ENCODE assay signal across 10 mouse cellular contexts in genomic region chr13:113640944-113641597, GRCm38 (mm10). TPM values are rescaled to one million over a fixed set of nuclear protein-coding genes. Genes with fewer than 3 reads are reported as not detected.
DNase-seq lines count a peak whose midpoint lies in the region; ATAC-seq lines count a peak whose summit lies in the region.
"Had no signal": no experiment of that assay in that cellular context is flagged by ENCODE, and none has a peak within 500 bp of the region (broad histone marks: within the 10 kb centered on the region; RNA-seq: fewer than 3 reads in every experiment).

No protein-coding gene starts in this region.

- H3K4me3 ChIP-seq in hindbrain, embryonic 11.5 days (ENCODE audit: low read depth, low read length): no peak overlapping the region
- H3K4me3 ChIP-seq in hindbrain, embryonic 10.5 days: no peak overlapping the region
- no peak overlapping the region for H3K4me3 ChIP-seq in embryonic facial prominence, embryonic 14.5 days (ENCODE audit: low read depth, low read length)
- H3K4me3 ChIP-seq: kidney, embryonic 15.5 days had no signal

- H3K27me3 ChIP-seq in hindbrain, embryonic 11.5 days (ENCODE audit: control insufficient read depth, insufficient read depth, low read length): no peaks in the 10 kb centered on the region
- no peaks in the 10 kb centered on the region for H3K27me3 ChIP-seq in hindbrain, embryonic 10.5 days (ENCODE audit: insufficient read depth, poor library complexity, severe bottlenecking)
- H3K27me3 ChIP-seq in embryonic facial prominence, embryonic 14.5 days (replicated peaks; ENCODE audit: control insufficient read depth, insufficient read depth, low read length): no peaks in the 10 kb centered on the region
- H3K27me3 ChIP-seq: kidney, embryonic 15.5 days had no signal

- peak; percentile 30 for DNase-seq in hindbrain, embryonic 11.5 days (ENCODE audit: low spot score)
- DNase-seq in hindbrain, embryonic 10.5 days (ENCODE audit: low spot score): no peak
- DNase-seq in retina, postnatal 1 day: peak; percentile 24
- no peak for DNase-seq in retina, embryonic 14.5 days (ENCODE audit: low spot score)
- DNase-seq in embryonic facial prominence, embryonic 14.5 days (ENCODE audit: low spot score): peak; percentile 48
- no peak for DNase-seq in spleen, postnatal 14 days (ENCODE audit: low spot score in 2 of 2)
- DNase-seq in thymus, postnatal 14 days: no peak
- DNase-seq: cerebellum, adult 8-10 months had no signal

- H3K9me3 ChIP-seq in hindbrain, embryonic 11.5 days (ENCODE audit: control insufficient read depth, low read length): no peaks in the 10 kb centered on the region
- H3K9me3 ChIP-seq in hindbrain, embryonic 10.5 days: no peaks in the 10 kb centered on the region
- H3K9me3 ChIP-seq in embryonic facial prominence, embryonic 14.5 days (ENCODE audit: control insufficient read depth, low read length): no peaks in the 10 kb centered on the region
- H3K9me3 ChIP-seq: kidney, embryonic 15.5 days had no signal

- H3K36me3 ChIP-seq in hindbrain, embryonic 11.5 days (ENCODE audit: control insufficient read depth, insufficient read depth, low read length): no peaks in the 10 kb centered on the region
- H3K36me3 ChIP-seq in hindbrain, embryonic 10.5 days: no peaks in the 10 kb centered on the region
- no peaks in the 10 kb centered on the region for H3K36me3 ChIP-seq in embryonic facial prominence, embryonic 14.5 days (ENCODE audit: control insufficient read depth, insufficient read depth, low read length)
- H3K36me3 ChIP-seq: kidney, embryonic 15.5 days had no signal

- 77% methylated on average over 11 of the region's 11 CpGs for WGBS in hindbrain, embryonic 11.5 days
- WGBS in hindbrain, embryonic 10.5 days: 82% methylated on average over 11 of the region's 11 CpGs
- WGBS in embryonic facial prominence, embryonic 14.5 days: 70% methylated on average over 11 of the region's 11 CpGs

- ATAC-seq in hindbrain, embryonic 11.5 days (ENCODE audit: low FRiP score): no peak
- ATAC-seq in embryonic facial prominence, embryonic 14.5 days (ENCODE audit: low read depth): peak; percentile 33; the same call in 1 of the 2 replicates

- no peak overlapping the region for H3K9ac ChIP-seq in hindbrain, embryonic 11.5 days (ENCODE audit: low read depth, low read length)
- no peak overlapping the region for H3K9ac ChIP-seq in embryonic facial prominence, embryonic 14.5 days (ENCODE audit: low read depth, low read length)
- H3K9ac ChIP-seq: kidney, embryonic 15.5 days had no signal

- no peaks in the 10 kb centered on the region for H3K4me1 ChIP-seq in hindbrain, embryonic 11.5 days (replicated peaks; ENCODE audit: control insufficient read depth, insufficient read depth, low read length)
- 0 out of 2 replicates have a peak, but pooled peaks cover 6% of the 10 kb centered on the region for H3K4me1 ChIP-seq in hindbrain, embryonic 10.5 days (replicated peaks)
- no peaks in the 10 kb centered on the region for H3K4me1 ChIP-seq in embryonic facial prominence, embryonic 14.5 days (ENCODE audit: control insufficient read depth, insufficient read depth, low read length)
- H3K4me1 ChIP-seq: kidney, embryonic 15.5 days had no signal

- H3K4me2 ChIP-seq in hindbrain, embryonic 11.5 days (replicated peaks; ENCODE audit: low read depth, low read length): no peak overlapping the region
- H3K4me2 ChIP-seq in embryonic facial prominence, embryonic 14.5 days (ENCODE audit: low read depth, low read length): no peak overlapping the region
- H3K4me2 ChIP-seq: kidney, embryonic 15.5 days had no signal

- H3K27ac ChIP-seq in hindbrain, embryonic 11.5 days (ENCODE audit: low read depth, low read length): no peak overlapping the region
- no peak overlapping the region for H3K27ac ChIP-seq in hindbrain, embryonic 10.5 days
- H3K27ac ChIP-seq in embryonic facial prominence, embryonic 14.5 days (replicated peaks; ENCODE audit: low read depth, low read length): no peak overlapping the region
- H3K27ac ChIP-seq: kidney, embryonic 15.5 days had no signal

RNA-seq across cellular contexts. Expression of gene Hspb3, which starts 22.4 kb away (rescaled TPM):
- polyA plus RNA-seq in hindbrain, embryonic 11.5 days (2014; fragmentation: Nextera tagmentation; extraction: Ambion mirVana): not detected in 2 replicates
- polyA plus RNA-seq in hindbrain, embryonic 10.5 days (2016; fragmentation: Nextera tagmentation; extraction: Ambion mirVana): 0.21 TPM in 1 of 2 replicates, not detected in the other
- 20.2 and 29.3 TPM in 2 replicates for polyA plus RNA-seq in embryonic facial prominence, embryonic 14.5 days (2014; fragmentation: Nextera tagmentation; extraction: Ambion mirVana)
- polyA plus RNA-seq: gonadal fat pad, adult 2 months had no signal

RNA-seq across cellular contexts. Expression of gene Snx18, which starts 22.7 kb away (rescaled TPM):
- polyA plus RNA-seq in hindbrain, embryonic 11.5 days (2014; fragmentation: Nextera tagmentation; extraction: Ambion mirVana): 22.0 and 25.8 TPM in 2 replicates
- polyA plus RNA-seq in hindbrain, embryonic 10.5 days (2016; fragmentation: Nextera tagmentation; extraction: Ambion mirVana): 18.1 and 18.4 TPM in 2 replicates
- polyA plus RNA-seq in embryonic facial prominence, embryonic 14.5 days (2014; fragmentation: Nextera tagmentation; extraction: Ambion mirVana): 31.5 and 33.8 TPM in 2 replicates

Comparison
In these comparisons a context has a peak if more than half of its experiments do, and no peak if none do; other contexts are left out.
1. DNase-seq: peak in hindbrain, embryonic 11.5 days (single experiment), retina, postnatal 1 day (single experiment) and embryonic facial prominence, embryonic 14.5 days (single experiment); none in hindbrain, embryonic 10.5 days (single experiment), retina, embryonic 14.5 days (single experiment), spleen, postnatal 14 days (0 of 2) and thymus, postnatal 14 days (single experiment).
2. RNA of gene Hspb3, which starts 22.4 kb away (polyA plus RNA-seq): 20.2 to 29.3 TPM in embryonic facial prominence, embryonic 14.5 days; 0.21 TPM in hindbrain, embryonic 10.5 days and not detected in hindbrain, embryonic 11.5 days; every median in the first group is over 10 times any median in the second.